Mouse (Mus musculus) cerebellum, postnatal 14 days (tissue): ENCODE measurements around the gene BC067074.
"Not testable (repeated sequence)": the region's sequence is repeated elsewhere in the genome, so short reads cannot be mapped to it uniquely, and the experiment has no call there.

Source experiments
- DNase-seq, 2 experiments: peaks; one replicate each; pipeline ENCODE4 v3.0.0; 2021; ENCODE audit warnings: mixed read lengths in 2 of 2

BC067074 gene

GRCm38 (mm10) chr13:113379766-113380309, 86.9 kb downstream of the BC067074 start:
- peak in 1 of 2 experiments; percentile 43 for DNase-seq

DNA sequence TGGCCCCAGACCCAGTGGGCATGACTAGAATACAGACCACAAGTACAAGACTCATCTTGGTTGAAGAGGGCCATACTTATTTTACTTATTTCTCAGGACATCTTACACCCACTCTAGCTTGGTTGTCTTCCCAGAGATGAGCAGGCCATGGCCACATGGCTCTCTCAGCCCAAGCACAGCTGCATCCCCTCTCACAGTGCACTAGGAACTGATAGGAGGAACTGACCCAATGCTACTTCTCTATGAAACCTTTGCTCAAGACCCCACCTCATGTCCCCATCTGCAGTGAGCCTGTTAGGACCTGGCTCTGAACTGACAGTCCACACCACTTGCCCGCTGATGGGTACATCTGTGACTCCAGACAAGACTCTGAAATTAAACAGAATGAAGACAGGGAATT, 88.8 kb downstream of the BC067074 start:
- DNase-seq, result no peak

- DNase-seq, result no peak
Measured at GRCm38 (mm10) chr13:113382201-113382600, 89.2 kb downstream of the BC067074 start.

GRCm38 (mm10) chr13:113382770-113383169, 89.8 kb downstream of the BC067074 start:
- DNase-seq, result not testable (repeated sequence)

GRCm38 (mm10) chr13:113393386-113393785, 100.4 kb downstream of the BC067074 start:
- DNase-seq, result no peak

DNA sequence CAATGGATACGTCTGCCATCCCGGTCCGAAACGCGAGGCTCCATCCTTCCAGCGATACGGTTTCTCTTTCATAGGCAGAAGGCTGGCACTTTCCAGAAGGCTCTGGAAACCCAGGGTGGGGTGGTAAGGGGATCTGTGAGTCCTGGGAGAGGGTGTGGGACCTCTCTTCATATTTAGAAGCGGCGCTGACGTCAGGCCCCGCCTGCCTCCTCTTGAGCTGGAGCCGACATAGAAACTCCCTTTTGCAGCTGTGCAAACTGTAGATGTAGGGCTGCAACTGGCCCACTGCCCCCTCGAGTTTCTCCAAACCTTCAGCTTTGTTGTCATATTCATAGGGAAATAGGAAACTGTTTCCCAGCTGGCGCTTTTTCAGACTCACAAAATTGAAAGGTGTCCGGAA, 101.6 kb downstream of the BC067074 start:
- no peak for DNase-seq

- DNase-seq, result no peak
Measured at GRCm38 (mm10) chr13:113397006-113397520, 104.1 kb downstream of the BC067074 start.

GRCm38 (mm10) chr13:113401373-113402010, 108.5 kb downstream of the BC067074 start:
- no peak for DNase-seq

DNA sequence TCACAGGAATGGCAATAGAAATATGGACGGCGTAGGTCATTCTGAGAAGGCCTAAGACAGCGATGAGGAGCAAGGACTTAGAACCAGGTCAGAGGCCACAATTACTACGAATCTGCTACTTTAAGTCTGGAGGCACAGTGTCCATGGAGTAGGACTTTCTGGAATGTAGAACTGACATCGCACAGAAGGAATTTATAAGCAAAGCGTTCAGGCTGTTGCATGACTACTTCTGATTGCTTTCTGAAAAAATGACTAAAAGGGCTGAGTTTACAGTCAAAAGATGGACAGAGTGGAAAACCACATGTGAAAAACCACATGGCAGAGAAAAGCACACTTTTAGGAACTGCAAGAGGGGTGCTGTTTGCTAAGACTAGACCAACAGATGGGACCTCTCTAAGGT, 110.7 kb downstream of the BC067074 start:
- no peak for DNase-seq

DNA sequence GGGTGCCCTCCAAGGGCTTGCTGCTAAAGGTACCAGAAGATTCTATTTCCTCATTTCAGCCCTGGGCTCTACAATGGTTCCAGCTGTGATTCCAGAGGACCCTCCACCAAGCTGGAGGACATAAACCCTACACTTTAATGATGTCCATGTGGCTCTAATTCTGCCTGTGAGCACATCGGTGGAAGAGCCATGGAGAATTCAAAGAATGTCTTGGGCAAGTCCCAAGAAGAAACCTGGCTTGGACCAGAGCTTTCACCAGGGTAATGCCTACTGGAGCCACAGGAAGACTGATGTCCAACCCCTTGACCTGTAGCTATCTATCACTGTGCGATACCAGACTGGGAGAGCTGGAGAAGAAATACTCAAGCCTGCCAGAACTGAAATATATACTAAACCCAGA, 111.2 kb downstream of the BC067074 start:
- no peak for DNase-seq

DNA sequence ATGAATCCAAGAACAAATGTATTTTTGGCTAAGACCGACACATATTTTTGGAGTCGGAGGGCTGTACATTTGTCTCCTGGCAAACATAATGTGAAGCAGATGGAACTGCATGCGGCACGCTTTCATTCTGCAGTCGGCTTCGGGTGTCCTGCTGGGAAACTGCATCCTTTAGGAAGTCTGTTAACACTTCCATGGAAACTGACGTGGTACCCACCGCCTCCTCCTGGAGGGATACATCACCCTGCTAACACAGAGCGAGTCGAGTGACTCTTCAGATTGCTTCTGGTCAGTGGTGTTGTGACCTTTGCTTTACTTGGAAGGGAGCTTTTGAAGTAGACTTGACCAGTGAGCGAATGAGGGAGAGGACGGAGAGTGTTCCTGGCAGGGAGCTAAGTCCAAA, 117.0 kb downstream of the BC067074 start:
- DNase-seq, result peak; percentile 81 to 91

- DNase-seq, result no peak
Measured at GRCm38 (mm10) chr13:113415527-113415926, 122.6 kb downstream of the BC067074 start.

GRCm38 (mm10) chr13:113416986-113417385, 124.0 kb downstream of the BC067074 start:
- DNase-seq, result no peak

- DNase-seq, result no peak
Measured at GRCm38 (mm10) chr13:113417757-113418483, 125.0 kb downstream of the BC067074 start.

- no peak for DNase-seq
Measured at GRCm38 (mm10) chr13:113418632-113419031, 125.7 kb downstream of the BC067074 start.

- no peak for DNase-seq
Measured at GRCm38 (mm10) chr13:113421472-113421871, 128.5 kb downstream of the BC067074 start.

GRCm38 (mm10) chr13:113423825-113424224, 130.9 kb downstream of the BC067074 start:
- DNase-seq, result no peak

DNA sequence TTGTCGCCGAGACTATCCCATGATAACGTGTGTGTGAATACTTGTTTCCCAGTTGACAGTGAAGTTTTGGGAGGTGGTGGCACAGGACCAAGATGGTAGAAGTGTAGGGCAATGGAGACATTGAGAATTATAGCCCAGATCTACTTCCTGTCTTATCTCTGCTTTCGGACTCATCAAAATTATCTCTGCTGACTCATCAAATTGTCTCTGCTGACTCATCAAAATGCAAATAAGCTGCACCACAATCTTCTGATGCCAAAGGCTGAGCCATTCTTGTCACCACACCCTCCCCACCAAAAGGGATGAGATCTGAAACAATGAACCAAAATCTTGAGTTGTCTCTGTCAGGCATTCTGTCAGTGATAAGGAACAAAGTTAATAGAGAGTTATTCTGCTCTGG, 132.9 kb downstream of the BC067074 start:
- DNase-seq, result no peak
